Mouse (Mus musculus) CH12.LX (cell line): Measurements from ENCODE around the gene Hbs1l.

Source experiments
- CHD2 ChIP-seq: IDR thresholded peaks from 2 replicates; pipeline ENCODE4 v1.6.1; 2011; ENCODE audit warnings: low read length, improper control_type of control experiment
- CTCF ChIP-seq, 2 experiments: IDR thresholded peaks in 1 of 2; conservative IDR thresholded peaks in 1 of 2; 2 replicates each; pipeline ENCODE4 v1.5.1; 2011 to 2012; ENCODE audit warnings: low read depth in 2 of 2, low read length in 2 of 2, improper control_type of control experiment in 1 of 2, inconsistent platforms in 1 of 2, mild to moderate bottlenecking in 1 of 2, moderate library complexity in 1 of 2
- E2F4 ChIP-seq: IDR thresholded peaks from 2 replicates; pipeline ENCODE4 v1.6.1; 2011; ENCODE audit warnings: low read depth, low read length, improper control_type of control experiment; ENCODE audit not compliant: insufficient replicate concordance
- ELF1 ChIP-seq: IDR thresholded peaks from 2 replicates; pipeline ENCODE4 v1.6.1; 2014; ENCODE audit warnings: low read depth, mild to moderate bottlenecking, inconsistent platforms, low read length, improper control_type of control experiment
- EP300 ChIP-seq: IDR thresholded peaks from 2 replicates; pipeline ENCODE4 v1.6.1; 2011; ENCODE audit warnings: low read length, improper control_type of control experiment
- MAFK ChIP-seq: IDR thresholded peaks from 2 replicates; pipeline ENCODE4 v1.6.1; 2011; ENCODE audit warnings: low read length, improper control_type of control experiment; ENCODE audit not compliant: insufficient replicate concordance
- MEF2A ChIP-seq: IDR thresholded peaks from 2 replicates; pipeline ENCODE4 v1.6.1; 2014; ENCODE audit warnings: low read depth, mild to moderate bottlenecking, inconsistent platforms, low read length, improper control_type of control experiment, borderline replicate concordance
- MYC ChIP-seq: IDR thresholded peaks from 2 replicates; pipeline ENCODE4 v1.6.1; 2011; ENCODE audit warnings: low read depth, mild to moderate bottlenecking, improper control_type of control experiment, low read length
- NRF1 ChIP-seq: IDR thresholded peaks from 2 replicates; pipeline ENCODE4 v1.6.1; 2014; ENCODE audit warnings: low read depth, mild to moderate bottlenecking, inconsistent platforms, low read length, improper control_type of control experiment, moderate library complexity
- POLR2A ChIP-seq: IDR thresholded peaks from 2 replicates; pipeline ENCODE4 v1.6.1; 2011; ENCODE audit warnings: low read depth, mild to moderate bottlenecking, improper control_type of control experiment, low read length
- TBP ChIP-seq: conservative IDR thresholded peaks from 2 replicates; pipeline ENCODE4 v1.6.1; 2011; ENCODE audit warnings: low read depth, low read length, improper control_type of control experiment
- USF1 ChIP-seq: IDR thresholded peaks from 2 replicates; pipeline ENCODE4 v1.6.1; 2014; ENCODE audit warnings: low read depth, mild to moderate bottlenecking, inconsistent platforms, low read length, improper control_type of control experiment

DNA sequence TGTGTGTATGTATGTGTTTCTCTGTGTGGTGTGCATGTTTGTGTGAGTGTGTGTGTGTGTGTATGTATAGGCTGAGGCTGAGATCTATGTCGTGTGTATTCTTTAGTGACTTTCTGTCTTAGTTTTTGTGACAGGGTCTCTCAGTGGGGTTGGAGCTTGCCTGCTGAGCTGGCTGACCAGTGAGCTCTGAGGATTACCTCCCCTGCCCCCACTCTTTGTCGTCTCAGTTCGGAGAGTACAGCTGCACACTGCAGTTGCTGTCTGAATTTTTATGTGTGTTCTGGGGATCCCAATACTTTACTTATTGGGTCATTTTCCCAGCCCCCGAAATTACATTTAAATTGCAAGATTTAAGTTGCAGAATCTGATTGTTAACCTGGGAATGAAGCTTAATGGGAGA lies 4.6 kb upstream of the Hbs1l start:
- TF ChIP-seq MAFK (no peak), USF1 (no peak), ELF1 (no peak), CTCF (conservative IDR thresholded peaks at IDR 0.05 in 1 of 2, IDR thresholded peaks at IDR 0.05 in 1 of 2; ENCODE audit: low read depth in 2 of 2, low read length in 2 of 2) (no peak), MYC (no peak), EP300 (no peak), CHD2 (no peak), E2F4 (no peak), NRF1 (no peak), POLR2A (no peak), TBP (no peak), MEF2A (no peak)
